Mouse (Mus musculus) midbrain, embryonic 15.5 days (tissue): ENCODE data around the gene Capn5. TPM values are rescaled to one million over a fixed set of nuclear protein-coding genes. Genes with fewer than 3 reads are reported as not detected.
"Not testable (repeated sequence)": the region's sequence is repeated elsewhere in the genome, so short reads cannot be mapped to it uniquely, and the experiment has no call there.

Experiments
- ATAC-seq: fragments of 200-750 bp; cut with Nextera tagmentation; replicated peaks from 2 replicates; pipeline ENCODE4 v1.8.0; 2017; ENCODE audit warnings: moderate TSS enrichment
- H3K27ac ChIP-seq: fragments of 300-500 bp; sonication (generic); 2 replicates; pipeline ENCODE4 v1.5.1; 2015; ENCODE audit warnings: mild to moderate bottlenecking, inconsistent platforms
- H3K27me3 ChIP-seq: fragments of 300-500 bp; sonication (generic); replicated peaks from 2 replicates; pipeline ENCODE4 v1.6.1; 2015; ENCODE audit warnings: inconsistent platforms
- H3K36me3 ChIP-seq: fragments of 300-500 bp; sonication (generic); replicated peaks from 2 replicates; pipeline ENCODE4 v1.6.1; 2015; ENCODE audit warnings: inconsistent platforms
- H3K4me1 ChIP-seq: fragments of 300-500 bp; sonication (generic); 2 replicates; pipeline ENCODE4 v1.6.1; 2015; ENCODE audit warnings: inconsistent platforms
- H3K4me2 ChIP-seq: fragments of 300-500 bp; sonication (generic); 2 replicates; pipeline ENCODE4 v1.6.1; 2015; ENCODE audit warnings: inconsistent platforms, mild to moderate bottlenecking, moderate library complexity
- H3K4me3 ChIP-seq: fragments of 300-500 bp; sonication (generic); 2 replicates; pipeline ENCODE4 v1.5.1; 2015; ENCODE audit warnings: mild to moderate bottlenecking, inconsistent platforms
- H3K9ac ChIP-seq: fragments of 300-500 bp; sonication (generic); 2 replicates; pipeline ENCODE4 v1.6.1; 2015; ENCODE audit warnings: mild to moderate bottlenecking, inconsistent platforms
- H3K9me3 ChIP-seq: fragments of 300-500 bp; sonication (generic); 2 replicates; pipeline ENCODE4 v1.6.1; 2016; ENCODE audit warnings: inconsistent platforms
- WGBS: fragments of 180-500 bp; shearing (Covaris S2); methylation state at CpG from one replicate; pipeline ENCODE4 v1.1.7; 2015; ENCODE audit warnings: mixed read lengths; 5-methylcytosine and 5-hydroxymethylcytosine counted together
- polyA plus RNA-seq: library from polyadenylated mRNA; unstranded; fragments of >200 nt; fragmentation: Nextera tagmentation; extraction: Ambion mirVana; gene quantifications from 2 replicates; pipeline ENCODE4 v1.2.1, GENCODE M21; 2015

The Capn5 gene
- polyA plus RNA-seq, 1 experiment from 2014 or later = 19.0 TPM

GRCm38 (mm10) chr7:98190578-98190977 lies 12.5 kb upstream of the Capn5 start:
- no peak for ATAC-seq
- H3K4me2 ChIP-seq = no peak overlapping the region
- no peak overlapping the region for H3K4me3 ChIP-seq
- peaks cover 18% of the 10 kb centered on the region for H3K4me1 ChIP-seq
- H3K9me3 ChIP-seq = no peaks in the 10 kb centered on the region
- 93% methylated on average over 1 of the region's 1 CpGs for WGBS
- no peak overlapping the region for H3K27ac ChIP-seq
- H3K27me3 ChIP-seq = peaks cover 54% of the 10 kb centered on the region
- no peaks in the 10 kb centered on the region for H3K36me3 ChIP-seq
- H3K9ac ChIP-seq = no peak overlapping the region

GRCm38 (mm10) chr7:98189745-98190144 lies 11.7 kb upstream of the Capn5 start:
- Histone ChIP-seq H3K4me3 (no peak overlapping the region), H3K27me3 (peaks cover 46% of the 10 kb centered on the region)

GRCm38 (mm10) chr7:98188680-98189079 lies 10.6 kb upstream of the Capn5 start:
- Histone ChIP-seq H3K4me3 (no peak overlapping the region), H3K27me3 (peaks cover 36% of the 10 kb centered on the region), H3K9me3 (no peaks in the 10 kb centered on the region), H3K4me2 (no peak overlapping the region), H3K9ac (no peak overlapping the region), H3K36me3 (no peaks in the 10 kb centered on the region), H3K4me1 (peaks cover 10% of the 10 kb centered on the region), H3K27ac (no peak overlapping the region)
- WGBS = 95% methylated on average over 2 of the region's 2 CpGs
- no peak for ATAC-seq

More at GRCm38 (mm10) chr7:98189745-98190144, 11.7 kb upstream of the Capn5 start:
- 47% methylated on average over 3 of the region's 3 CpGs for WGBS
- Histone ChIP-seq H3K4me1 (peaks cover 18% of the 10 kb centered on the region), H3K36me3 (no peaks in the 10 kb centered on the region), H3K9me3 (no peaks in the 10 kb centered on the region), H3K9ac (no peak overlapping the region), H3K27ac (no peak overlapping the region), H3K4me2 (no peak overlapping the region)
- ATAC-seq = no peak

GRCm38 (mm10) chr7:98188238-98188637 lies 10.2 kb upstream of the Capn5 start:
- no peak for ATAC-seq
- H3K4me1 ChIP-seq = peaks cover 5% of the 10 kb centered on the region

GRCm38 (mm10) chr7:98187332-98187731 lies 9.3 kb upstream of the Capn5 start:
- Histone ChIP-seq H3K27ac (0 out of 2 replicates have a peak overlapping the region, but pooled peaks have one; percentile 34), H3K27me3 (peaks cover 23% of the 10 kb centered on the region)
- not testable (repeated sequence) for H3K9me3 ChIP-seq, H3K9ac ChIP-seq, ATAC-seq, H3K4me2 ChIP-seq, H3K36me3 ChIP-seq, H3K4me1 ChIP-seq, H3K4me3 ChIP-seq
- WGBS = 59% methylated on average over 3 of the region's 3 CpGs

More at GRCm38 (mm10) chr7:98188238-98188637, 10.2 kb upstream of the Capn5 start:
- H3K27ac ChIP-seq = no peak overlapping the region
- no peak overlapping the region for H3K4me3 ChIP-seq
- 96% methylated on average over 2 of the region's 2 CpGs for WGBS
- H3K4me2 ChIP-seq = no peak overlapping the region
- peaks cover 32% of the 10 kb centered on the region for H3K27me3 ChIP-seq
- H3K9me3 ChIP-seq = no peaks in the 10 kb centered on the region
- no peaks in the 10 kb centered on the region for H3K36me3 ChIP-seq
- no peak overlapping the region for H3K9ac ChIP-seq

GRCm38 (mm10) chr7:98186637-98187036 lies 8.6 kb upstream of the Capn5 start:
- Histone ChIP-seq H3K36me3 (no peaks in the 10 kb centered on the region), H3K9ac (no peak overlapping the region), H3K4me2 (no peak overlapping the region), H3K27ac (peak overlapping the region; percentile 34; the same call in 1 of the 2 replicates), H3K9me3 (no peaks in the 10 kb centered on the region), H3K4me3 (no peak overlapping the region), H3K4me1 (0 out of 2 replicates have a peak, but pooled peaks cover 3% of the 10 kb centered on the region), H3K27me3 (peaks cover 16% of the 10 kb centered on the region)
- 26% methylated on average over 8 of the region's 8 CpGs for WGBS
- peak; percentile 82 for ATAC-seq

- H3K4me3 ChIP-seq = no peak overlapping the region
- no peak overlapping the region for H3K4me2 ChIP-seq
- 58% methylated on average over 6 of the region's 6 CpGs for WGBS
- no peaks in the 10 kb centered on the region for H3K9me3 ChIP-seq
- no peaks in the 10 kb centered on the region for H3K36me3 ChIP-seq
- peak; percentile 40; the same call in 1 of the 2 replicates for ATAC-seq
- H3K4me1 ChIP-seq = 0 out of 2 replicates have a peak, but pooled peaks cover 3% of the 10 kb centered on the region
- H3K27ac ChIP-seq = peak overlapping the region; percentile 51; the same call in 1 of the 2 replicates
- H3K9ac ChIP-seq = no peak overlapping the region
- peaks cover 7% of the 10 kb centered on the region for H3K27me3 ChIP-seq
Measured at GRCm38 (mm10) chr7:98185326-98185725, 7.3 kb upstream of the Capn5 start.

GRCm38 (mm10) chr7:98178560-98179231 lies 622 bp upstream of the Capn5 start:
- H3K36me3 ChIP-seq = no peaks in the 10 kb centered on the region
- H3K4me3 ChIP-seq = peak overlapping the region; percentile 93
- H3K9ac ChIP-seq = peak overlapping the region; percentile 79
- ATAC-seq = peak; percentile 30; the same call in 1 of the 2 replicates
- WGBS = 97% methylated on average over 5 of the region's 5 CpGs
- H3K9me3 ChIP-seq = no peaks in the 10 kb centered on the region
- peak overlapping the region; percentile 81 for H3K4me2 ChIP-seq
- peaks cover 6% of the 10 kb centered on the region; the same call in 1 of the 2 replicates for H3K27me3 ChIP-seq
- H3K27ac ChIP-seq = no peak overlapping the region
- peaks cover 27% of the 10 kb centered on the region for H3K4me1 ChIP-seq

- H3K36me3 ChIP-seq = no peaks in the 10 kb centered on the region
- H3K9me3 ChIP-seq = no peaks in the 10 kb centered on the region
- H3K4me1 ChIP-seq = peaks cover 27% of the 10 kb centered on the region
- peaks cover 6% of the 10 kb centered on the region; the same call in 1 of the 2 replicates for H3K27me3 ChIP-seq
- peak overlapping the region; percentile 81 for H3K4me2 ChIP-seq
- peak overlapping the region; percentile 93 for H3K4me3 ChIP-seq
- ATAC-seq = no peak; the same call in 1 of the 2 replicates
- WGBS = 4% methylated on average over 9 of the region's 9 CpGs
- peak overlapping the region; percentile 79 for H3K9ac ChIP-seq
- H3K27ac ChIP-seq = 0 out of 2 replicates have a peak overlapping the region, but pooled peaks have one; percentile 50
Measured at GRCm38 (mm10) chr7:98177566-98177928, 527 bp downstream of the Capn5 start.

- Histone ChIP-seq H3K9me3 (no peaks in the 10 kb centered on the region), H3K36me3 (no peaks in the 10 kb centered on the region), H3K4me2 (peak overlapping the region; percentile 81), H3K27me3 (0 out of 2 replicates have a peak, but pooled peaks cover 6% of the 10 kb centered on the region), H3K4me1 (peaks cover 27% of the 10 kb centered on the region), H3K9ac (peak overlapping the region; percentile 79; the same call in 1 of the 2 replicates), H3K27ac (no peak overlapping the region), H3K4me3 (peak overlapping the region; percentile 93)
- ATAC-seq = peak; percentile 21
- WGBS = 56% methylated on average over 2 of the region's 2 CpGs
Measured at GRCm38 (mm10) chr7:98177071-98177485, 996 bp downstream of the Capn5 start.

GRCm38 (mm10) chr7:98176322-98177070 lies 1.6 kb downstream of the Capn5 start:
- no peaks in the 10 kb centered on the region for H3K36me3 ChIP-seq
- 80% methylated on average over 8 of the region's 8 CpGs for WGBS
- no peak overlapping the region for H3K27ac ChIP-seq
- no peak overlapping the region for H3K4me3 ChIP-seq
- H3K27me3 ChIP-seq = 0 out of 2 replicates have a peak, but pooled peaks cover 6% of the 10 kb centered on the region
- no peaks in the 10 kb centered on the region for H3K9me3 ChIP-seq
- peaks cover 27% of the 10 kb centered on the region for H3K4me1 ChIP-seq
- ATAC-seq = no peak
- H3K4me2 ChIP-seq = peak overlapping the region; percentile 81
- H3K9ac ChIP-seq = no peak overlapping the region
